In genomic region chr15:80259406-80260045, GRCm38 (mm10) we compare ENCODE assay signal across 12 mouse cellular contexts. TPM values are rescaled to one million over a fixed set of nuclear protein-coding genes. Genes with fewer than 3 reads are reported as not detected.
DNase-seq lines count a peak whose midpoint lies in the region; ATAC-seq lines count a peak whose summit lies in the region.
"Had no signal": no experiment of that assay in that cellular context is flagged by ENCODE, and none has a peak within 500 bp of the region (broad histone marks: within the 10 kb centered on the region; RNA-seq: fewer than 3 reads in every experiment).

No protein-coding gene starts in this region.

- H3K27ac ChIP-seq in limb, embryonic 15.5 days: peak overlapping the region; percentile 99

- H3K27me3 ChIP-seq in limb, embryonic 15.5 days: no peaks in the 10 kb centered on the region
- H3K27me3 ChIP-seq: hindbrain, embryonic 15.5 days; lung, embryonic 15.5 days had no signal

- H3K36me3 ChIP-seq in limb, embryonic 15.5 days: peaks cover 37% of the 10 kb centered on the region

- no peak overlapping the region for H3K4me2 ChIP-seq in limb, embryonic 15.5 days
- H3K4me2 ChIP-seq: hindbrain, embryonic 15.5 days; lung, embryonic 15.5 days had no signal

- no peaks in the 10 kb centered on the region for H3K9me3 ChIP-seq in limb, embryonic 15.5 days
- H3K9me3 ChIP-seq: hindbrain, embryonic 15.5 days; lung, embryonic 15.5 days had no signal

- intact Hi-C loops in heart, postnatal 25 days (cut with DNase I): loop anchor here (5.0 kb wide), 1 partner anchor 32 kb away; no protein-coding TSS in a partner anchor

- H3K4me3 ChIP-seq in limb, embryonic 15.5 days: no peak overlapping the region
- H3K4me3 ChIP-seq: hindbrain, embryonic 15.5 days; lung, embryonic 15.5 days had no signal

- ATAC-seq in limb, embryonic 15.5 days (ENCODE audit: insufficient number of reproducible peaks, low FRiP score, low TSS enrichment, low read depth): no peak
- no peak for ATAC-seq in cerebellum, adult (ENCODE audit: insufficient number of reproducible peaks, low FRiP score, low TSS enrichment)

- H3K9ac ChIP-seq in limb, embryonic 15.5 days: no peak overlapping the region; the same call in 1 of the 2 replicates
- H3K9ac ChIP-seq: hindbrain, embryonic 15.5 days; lung, embryonic 15.5 days had no signal

- H3K4me1 ChIP-seq in limb, embryonic 15.5 days: peaks cover 40% of the 10 kb centered on the region

- WGBS in limb, embryonic 15.5 days: 83% methylated on average over 8 of the region's 8 CpGs

- peak; percentile 87 for DNase-seq in heart, adult 11 months
- no peak for DNase-seq in heart, postnatal 25 days (ENCODE audit: low spot score)
- DNase-seq in retina, postnatal 1 day: peak; percentile 32
- DNase-seq in retina, embryonic 14.5 days (ENCODE audit: low spot score): no peak
- no peak for DNase-seq in urinary bladder, adult 18-20 months (ENCODE audit: low spot score in 2 of 2)
- DNase-seq in thymus, postnatal 10 days (ENCODE audit: low spot score in 2 of 2): no peak
- DNase-seq: cerebellum, adult 18-20 months; right cerebral cortex, adult 18-20 months had no signal

RNA-seq across cellular contexts. Expression of gene Atf4, which starts 4.5 kb away (rescaled TPM):
- 10 to 100 TPM; 58.3 to 81.7 TPM for total RNA-seq in heart, postnatal 25 days (2021)
- polyA plus RNA-seq in limb, embryonic 15.5 days (2015; fragmentation: Nextera tagmentation; extraction: Ambion mirVana): 145 and 160 TPM in 2 replicates

RNA-seq across cellular contexts. Expression of gene Rps19bp1, which starts 4.6 kb away (rescaled TPM):
- 10 to 100 TPM; 15.5 to 15.9 TPM for total RNA-seq in heart, postnatal 25 days (2021)
- polyA plus RNA-seq in limb, embryonic 15.5 days (2015; fragmentation: Nextera tagmentation; extraction: Ambion mirVana): 47.9 and 57.0 TPM in 2 replicates

RNA-seq across cellular contexts. Expression of gene AC140267.1, which starts 23.9 kb away (rescaled TPM):
- 10 to 100 TPM; 16.1 to 21.0 TPM for total RNA-seq in heart, postnatal 25 days (2021)
- polyA plus RNA-seq in limb, embryonic 15.5 days (2015; fragmentation: Nextera tagmentation; extraction: Ambion mirVana): not detected in 2 replicates
- polyA plus RNA-seq: hindbrain, embryonic 15.5 days; lung, embryonic 15.5 days had no signal

RNA-seq across cellular contexts. Expression of gene Mief1, which starts 25.7 kb away (rescaled TPM):
- total RNA-seq in heart, postnatal 25 days (2021): 10 to 100 TPM; 29.2 to 32.3 TPM
- 25.6 and 27.7 TPM in 2 replicates for polyA plus RNA-seq in limb, embryonic 15.5 days (2015; fragmentation: Nextera tagmentation; extraction: Ambion mirVana)

RNA-seq across cellular contexts. Expression of gene Cacna1i, which starts 27.5 kb away (rescaled TPM):
- total RNA-seq in heart, postnatal 25 days (2021): under 1 TPM in 1 of 2 experiments, not detected in 1; 0.36 TPM
- polyA plus RNA-seq in limb, embryonic 15.5 days (2015; fragmentation: Nextera tagmentation; extraction: Ambion mirVana): 0.02 and 0.06 TPM in 2 replicates
- polyA plus RNA-seq: lung, embryonic 15.5 days had no signal

Comparison
In these comparisons a context has a peak if more than half of its experiments do, and no peak if none do; other contexts are left out.
1. DNase-seq: peak in heart, adult 11 months (single experiment) and retina, postnatal 1 day (single experiment); none in heart, postnatal 25 days (single experiment), retina, embryonic 14.5 days (single experiment), urinary bladder, adult 18-20 months (0 of 2) and thymus, postnatal 10 days (0 of 2).